Mouse (Mus musculus) cortical plate, adult 2 months (tissue): Measurements from ENCODE around the gene Olfr31.

Source experiments
- CTCF ChIP-seq: fragments of 200-500 bp; IDR thresholded peaks from 2 replicates; pipeline ENCODE4 v1.5.1; 2011; ENCODE audit warnings: mild to moderate bottlenecking, control low read depth, low read length; ENCODE audit not compliant: insufficient read depth; ENCODE audit errors: extremely low read depth
- POLR2A ChIP-seq: fragments of 200-500 bp; IDR thresholded peaks from 2 replicates; pipeline ENCODE4 v1.6.1; 2011; ENCODE audit warnings: mild to moderate bottlenecking, low read length, control low read depth; ENCODE audit not compliant: insufficient read depth; ENCODE audit errors: extremely low read depth

GRCm38 (mm10) chr14:14351148-14351455, 28.5 kb downstream of the Olfr31 start:
- TF ChIP-seq CTCF (no peak), POLR2A (no peak)
